Mouse (Mus musculus) adrenal gland, postnatal 4 days (tissue): Measurements from ENCODE around the gene Atad1. TPM values are rescaled to one million over a fixed set of nuclear protein-coding genes. Genes with fewer than 3 reads are reported as not detected.
A peak's percentile ranks its signal among the peaks of the same experiment; 100 is the strongest.
"Not testable (repeated sequence)": the region's sequence is repeated elsewhere in the genome, so short reads cannot be mapped to it uniquely, and the experiment has no call there.

Experiments
- DNase-seq, 2 experiments: peaks; one replicate each; pipeline ENCODE4 v3.0.0; 2021 to 2022; ENCODE audit warnings: low spot score in 2 of 2, mixed read lengths in 2 of 2
- total RNA-seq, 2 experiments: library from RNA; stranded (reverse); gene quantifications; 2 replicates each; pipeline ENCODE4 v1.2.3; 2021

The Atad1 gene
- total RNA-seq, 2 experiments from 2014 or later: 70.7 to 72.4 TPM

DNA sequence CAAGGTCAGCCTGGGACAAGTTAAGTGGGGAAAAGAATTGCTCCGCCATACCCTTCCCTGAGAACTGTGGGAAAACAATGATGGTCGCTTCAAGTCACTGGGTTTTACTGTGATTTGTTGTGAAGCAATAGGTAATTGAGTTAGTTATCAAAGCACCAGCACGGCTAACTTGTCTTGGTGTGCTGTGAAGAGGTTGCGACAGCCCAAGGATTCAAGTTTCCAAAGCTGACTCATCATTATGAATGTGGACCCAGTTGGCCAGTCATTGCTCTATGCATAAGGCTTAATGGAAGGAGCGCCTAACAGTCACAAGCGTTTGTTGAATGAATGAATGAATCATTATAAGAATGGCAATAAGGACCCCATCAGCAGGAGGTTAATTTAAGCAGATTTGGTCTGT lies 12.8 kb upstream of the Atad1 start:
- no peak for DNase-seq

DNA sequence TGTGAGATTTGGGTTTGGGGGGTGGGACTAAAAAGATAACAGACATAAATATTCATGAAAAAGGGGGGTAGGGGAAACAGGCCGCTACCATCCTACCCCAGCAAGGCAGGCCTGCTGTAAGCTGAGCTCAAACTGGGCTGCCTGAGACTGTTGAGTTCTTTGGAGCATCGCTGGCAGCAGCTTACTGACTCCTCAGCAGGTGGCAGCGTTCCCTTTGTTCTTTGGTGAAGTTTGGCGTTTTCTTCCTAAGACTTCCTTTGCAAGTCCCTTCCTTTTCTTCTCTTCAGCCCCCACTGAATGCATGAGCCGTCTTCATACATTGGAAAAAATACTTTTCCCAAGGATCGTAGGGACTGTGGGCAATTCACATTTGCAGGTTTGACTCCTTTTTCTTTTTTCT lies 9.8 kb upstream of the Atad1 start:
- DNase-seq: no peak

DNA sequence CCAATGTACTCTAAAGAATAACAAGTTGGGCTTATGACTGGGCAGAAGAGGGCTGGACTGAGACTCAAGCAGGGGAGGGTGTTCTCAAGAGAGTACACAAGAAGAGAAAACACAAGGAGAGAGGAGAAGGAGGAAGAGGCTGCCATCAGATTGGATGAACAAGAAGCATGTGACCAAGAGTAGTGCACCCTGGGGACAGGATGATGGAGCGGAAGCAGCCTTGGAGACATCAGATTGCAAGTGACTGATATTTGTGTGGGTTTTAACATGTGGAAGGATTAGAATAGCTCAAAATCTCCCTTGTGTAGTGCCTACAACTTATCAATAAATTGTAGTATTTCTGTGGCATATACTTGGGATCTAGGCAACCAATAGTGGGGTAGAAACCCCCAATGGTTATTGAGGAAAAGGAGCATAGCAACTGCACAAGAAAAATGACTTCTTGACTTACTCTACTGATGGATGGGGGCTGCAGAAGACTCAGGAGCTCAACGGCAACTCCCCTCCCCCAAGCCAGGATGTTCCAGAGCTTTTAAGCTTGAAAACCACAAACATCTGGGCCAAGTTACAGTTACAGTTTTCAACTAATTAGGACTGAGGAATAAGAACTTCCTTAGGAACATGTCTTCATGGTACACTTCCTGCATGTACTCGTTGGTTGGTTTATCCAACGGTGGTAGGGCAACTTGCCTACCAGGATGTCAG lies 1.2 kb upstream of the Atad1 start:
- DNase-seq: no peak

DNA sequence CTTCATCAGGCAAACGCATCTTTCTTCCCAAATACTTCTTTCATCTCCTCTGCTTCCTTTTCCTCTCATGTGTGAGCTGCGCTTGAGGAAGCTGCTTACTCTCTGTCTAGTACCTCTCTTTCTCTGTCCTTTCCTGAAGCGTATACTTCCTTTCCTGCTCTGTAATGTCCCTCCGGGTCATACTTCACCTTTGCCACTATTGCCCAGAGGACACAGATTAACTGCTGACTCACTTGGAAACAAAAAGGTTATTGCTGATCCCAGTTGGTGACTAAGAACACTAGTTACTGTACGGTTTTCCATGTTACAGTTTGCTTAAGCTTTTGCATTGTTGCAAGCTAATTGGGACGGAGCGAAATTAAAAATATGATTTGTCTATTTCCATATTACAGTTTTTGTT lies 1.7 kb downstream of the Atad1 start:
- DNase-seq: no peak

DNA sequence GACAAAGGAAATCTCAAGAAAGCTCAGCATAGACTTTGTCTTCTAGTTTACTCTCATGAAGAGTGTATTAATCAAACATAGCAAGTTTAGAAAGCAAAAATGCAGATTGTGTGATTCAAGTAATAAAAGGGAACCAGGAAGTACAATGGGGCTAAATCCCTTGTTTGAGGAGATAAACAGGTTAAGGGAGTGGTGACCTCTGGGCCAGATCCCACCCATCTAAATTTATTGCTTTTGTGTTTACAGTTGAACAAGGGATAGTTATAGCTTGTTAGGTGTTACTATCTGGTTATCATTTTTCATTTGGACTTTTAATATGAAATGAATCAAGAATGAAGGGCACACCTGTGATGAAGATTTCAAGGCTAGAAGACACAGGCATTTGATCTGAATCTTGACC lies 6.7 kb downstream of the Atad1 start:
- DNase-seq: no peak

DNA sequence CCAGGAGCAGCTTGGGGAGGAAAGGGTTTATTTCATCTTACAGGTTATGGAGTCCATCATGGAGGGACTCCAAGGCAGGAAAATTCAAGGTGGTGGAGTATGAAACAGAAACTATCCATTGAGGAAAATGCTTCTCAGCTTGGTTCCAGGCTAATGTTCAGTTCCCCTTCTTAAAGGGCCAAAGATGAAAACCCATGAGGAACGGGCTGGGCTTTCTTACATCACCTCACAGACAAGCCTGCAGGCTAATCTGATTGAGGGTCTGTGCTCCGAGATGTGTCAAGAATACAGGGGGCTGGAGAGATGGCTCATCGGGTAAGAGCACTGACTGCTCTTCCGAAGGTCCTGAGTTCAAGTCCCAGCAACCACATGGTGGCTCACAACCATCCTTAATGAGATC lies 9.8 kb downstream of the Atad1 start:
- DNase-seq: no peak

DNA sequence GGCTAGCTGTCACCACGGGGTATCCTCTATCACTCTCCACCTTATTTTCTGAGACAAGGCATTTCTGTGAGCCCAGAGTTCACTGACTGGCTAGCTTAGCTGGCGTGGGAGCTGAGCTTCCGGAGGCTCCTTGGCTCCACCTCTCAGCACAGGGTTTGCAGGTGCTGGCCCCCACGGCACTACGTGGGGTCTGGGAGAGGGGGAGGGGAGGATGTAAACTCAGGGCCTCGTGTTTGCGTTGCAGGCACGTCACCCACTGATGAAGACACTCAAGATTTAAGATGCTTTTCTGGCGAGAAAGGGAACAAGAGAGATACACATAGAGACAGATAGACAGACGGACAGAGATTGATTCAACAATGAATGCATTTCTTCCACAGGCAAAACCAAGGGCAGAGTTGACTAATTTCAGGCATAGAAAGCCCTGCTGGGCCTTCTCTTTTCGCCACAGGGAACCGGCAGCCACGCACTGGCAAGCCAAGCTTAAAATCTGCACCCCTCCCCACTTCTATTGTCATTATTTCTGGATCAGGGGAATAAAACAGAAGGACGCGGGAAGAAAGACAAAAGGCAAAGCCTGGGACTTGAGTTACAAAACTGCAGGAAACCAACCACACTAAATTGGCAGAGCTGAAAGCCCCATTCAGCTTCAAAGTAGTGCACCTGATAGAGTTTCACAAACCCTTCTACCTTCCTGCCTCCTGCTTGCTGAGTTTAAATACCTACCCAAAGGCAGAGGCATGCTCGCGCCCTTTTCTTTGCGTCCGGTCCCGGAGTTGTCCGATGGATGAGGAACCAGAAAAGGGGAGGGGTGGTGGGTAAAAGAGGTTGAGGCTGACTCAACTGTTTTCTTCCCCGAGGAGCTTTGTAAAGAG lies 12.9 kb downstream of the Atad1 start:
- DNase-seq: no peak

DNA sequence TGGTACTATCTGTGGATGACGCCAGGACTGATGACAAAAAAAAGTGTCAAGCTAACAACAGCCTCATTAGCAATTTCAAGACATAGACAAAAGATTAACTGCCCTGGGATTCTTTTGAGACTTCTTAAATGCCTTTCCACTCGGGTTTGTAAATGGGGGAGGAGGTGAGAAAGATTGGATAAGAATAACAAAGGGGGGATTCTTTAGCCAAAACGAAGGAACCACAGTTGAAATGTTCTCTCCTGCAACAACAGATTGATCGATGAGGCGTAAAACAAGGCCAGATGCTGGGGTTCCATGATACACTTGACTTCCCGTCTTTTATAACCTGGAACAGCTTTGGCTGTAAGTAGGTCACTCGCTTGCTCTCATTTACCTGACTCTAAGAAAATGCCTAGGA lies 15.8 kb downstream of the Atad1 start:
- DNase-seq: no peak

DNA sequence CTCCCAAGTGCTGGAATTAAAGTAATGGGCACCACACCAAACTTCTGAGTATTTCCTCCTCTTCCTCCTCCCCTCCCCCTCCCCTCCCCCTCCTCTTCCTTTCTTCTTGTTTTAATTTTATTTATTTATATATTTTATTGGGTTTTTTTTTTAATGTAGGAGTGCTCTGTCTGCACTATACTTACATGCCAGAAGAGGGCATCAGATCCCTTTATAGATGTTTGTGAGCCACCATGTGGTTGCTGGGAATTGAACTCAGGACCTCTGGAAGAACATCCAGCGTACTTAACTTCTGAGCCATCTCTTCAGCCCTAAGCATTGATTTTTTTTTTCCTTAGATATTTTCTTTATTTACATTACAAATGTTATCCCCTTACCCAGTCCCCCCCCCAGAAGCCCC lies 19.3 kb downstream of the Atad1 start:
- no peak for DNase-seq

DNA sequence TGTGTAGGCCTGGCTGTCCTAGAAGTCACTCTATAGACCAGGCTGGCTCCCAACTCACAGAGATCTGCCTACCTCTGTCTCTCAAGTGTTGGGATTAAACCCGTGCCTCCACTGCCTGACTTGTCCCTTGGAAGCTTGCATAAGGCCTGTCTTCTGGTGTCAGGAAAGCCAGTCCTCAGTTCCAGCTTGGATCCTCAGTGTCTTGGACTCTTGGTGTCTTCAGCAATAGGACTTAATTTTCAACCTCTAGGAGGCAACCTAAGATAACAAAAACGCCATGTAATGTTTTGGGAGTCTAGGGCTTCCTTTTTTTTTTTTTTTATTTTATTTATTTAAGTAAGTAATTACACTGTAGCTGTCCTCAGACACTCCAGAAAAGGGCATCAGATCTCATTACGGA lies 22.0 kb downstream of the Atad1 start:
- no peak for DNase-seq

DNA sequence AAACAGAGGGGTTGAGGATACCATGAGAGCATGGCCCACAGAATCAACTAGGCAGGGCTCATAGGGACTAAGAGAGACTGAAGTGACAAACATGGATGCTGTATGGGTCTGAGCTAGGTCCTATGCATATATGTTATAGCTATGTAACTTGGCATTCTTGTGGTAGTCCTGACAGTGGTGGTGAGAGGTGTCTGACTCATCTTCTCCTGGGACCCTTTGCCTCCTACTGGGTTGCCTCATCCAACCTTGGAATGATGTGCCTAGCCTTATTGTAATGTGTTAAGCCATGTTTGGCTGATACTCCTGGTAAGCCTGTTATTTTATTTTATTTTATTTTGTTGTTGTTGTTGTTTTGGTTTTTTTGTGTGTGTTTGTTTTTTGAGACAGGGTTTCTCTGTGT lies 23.9 kb downstream of the Atad1 start:
- no peak for DNase-seq

DNA sequence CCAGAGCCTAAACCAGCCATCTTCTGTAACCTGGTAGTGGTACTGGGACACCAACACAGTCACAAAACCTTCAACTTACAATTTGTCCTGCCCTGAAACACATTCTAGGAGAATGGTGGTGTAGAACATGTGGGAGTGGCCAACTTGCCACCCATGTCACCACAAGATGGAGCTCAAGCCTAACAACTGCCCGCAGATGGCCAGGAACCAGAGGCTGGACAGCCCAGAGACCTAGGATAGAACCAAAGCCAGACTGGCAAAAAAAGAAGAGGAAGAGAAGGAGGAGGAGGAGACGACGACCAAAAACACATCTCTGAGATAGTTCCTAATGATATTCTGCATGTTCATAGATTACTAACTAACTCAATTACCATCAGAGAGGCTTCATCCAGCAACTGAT lies 24.4 kb downstream of the Atad1 start:
- DNase-seq: peak; percentile 17 to 48

DNA sequence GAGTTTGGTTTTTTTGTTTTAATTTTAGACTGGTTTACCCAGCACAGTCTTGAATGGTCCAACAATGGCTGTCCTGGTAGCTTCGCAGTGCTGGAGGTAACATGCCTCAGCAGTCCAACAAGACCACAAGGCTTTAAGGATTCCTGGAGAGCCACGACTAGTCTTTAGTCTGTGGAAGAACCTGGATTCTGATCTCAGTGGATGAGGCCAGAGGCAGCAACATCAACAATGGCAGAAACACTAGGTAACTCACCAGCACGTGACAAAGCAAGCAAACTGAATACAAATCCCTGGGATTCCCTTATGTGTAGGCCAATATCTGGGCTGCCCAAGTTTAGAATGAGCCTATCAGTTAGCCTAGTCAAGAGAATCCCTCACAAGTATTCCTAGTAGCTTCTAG lies 26.1 kb downstream of the Atad1 start:
- DNase-seq: no peak

DNA sequence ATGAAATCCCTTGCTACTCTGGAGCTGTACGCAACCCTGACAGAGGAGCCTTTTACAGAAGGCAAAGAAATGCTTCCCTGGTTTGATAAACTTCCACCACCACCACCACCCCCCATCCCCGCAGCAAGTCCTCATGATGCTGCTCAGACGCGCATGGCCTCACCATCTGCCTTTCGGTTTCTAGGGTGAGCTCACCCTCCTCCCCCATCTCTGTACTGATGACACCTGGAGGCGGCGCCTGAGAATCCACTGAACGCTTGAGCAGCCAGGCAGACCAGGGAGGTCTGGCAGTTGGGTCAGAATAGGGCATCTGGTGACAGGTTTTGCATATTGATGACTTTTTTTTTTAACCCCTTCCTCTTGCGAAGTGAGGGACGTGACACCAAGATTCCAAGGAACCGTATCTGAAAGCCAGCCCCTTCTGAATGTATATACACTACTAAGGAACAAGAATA lies 27.0 kb downstream of the Atad1 start:
- DNase-seq: peak; percentile 13 to 49

DNA sequence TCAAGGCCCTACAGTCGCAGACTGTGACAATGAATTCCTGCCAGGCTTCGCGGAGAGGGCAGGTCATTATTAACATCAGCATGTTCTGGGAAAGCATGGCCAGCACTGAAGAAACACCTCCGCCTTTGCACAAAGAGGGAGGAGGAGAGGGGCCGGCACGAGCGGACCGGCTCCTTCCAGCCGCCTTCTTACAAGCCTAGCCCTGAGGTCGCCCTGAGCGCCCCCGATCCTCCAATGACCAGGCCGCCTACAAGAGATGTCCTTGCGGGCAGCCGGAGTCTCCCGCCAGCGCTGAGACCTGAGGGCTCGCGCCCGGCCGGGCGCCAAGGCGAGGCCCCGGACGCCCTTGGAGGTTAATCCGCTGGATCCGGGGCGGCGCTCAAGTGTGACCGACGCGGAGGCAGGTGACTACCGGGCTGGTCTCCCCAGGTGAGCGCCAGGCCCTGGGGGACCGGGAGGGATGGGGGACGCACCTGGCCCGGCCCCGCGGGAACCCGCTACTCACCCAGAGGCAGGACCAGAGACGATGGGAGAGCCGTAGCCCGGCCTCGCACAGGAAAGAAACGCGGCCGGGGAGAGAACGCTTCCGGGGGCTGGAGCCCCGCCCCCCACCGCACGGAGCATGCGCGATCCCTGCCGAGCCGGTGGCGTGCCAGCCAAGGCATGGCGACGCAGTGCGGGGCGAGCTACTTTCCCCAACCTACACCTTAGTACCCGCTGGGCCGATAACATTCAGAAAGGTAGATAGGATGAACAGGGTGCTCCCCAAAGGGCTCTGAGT lies 27.6 kb downstream of the Atad1 start:
- DNase-seq: peak; percentile 89 to 90

DNA sequence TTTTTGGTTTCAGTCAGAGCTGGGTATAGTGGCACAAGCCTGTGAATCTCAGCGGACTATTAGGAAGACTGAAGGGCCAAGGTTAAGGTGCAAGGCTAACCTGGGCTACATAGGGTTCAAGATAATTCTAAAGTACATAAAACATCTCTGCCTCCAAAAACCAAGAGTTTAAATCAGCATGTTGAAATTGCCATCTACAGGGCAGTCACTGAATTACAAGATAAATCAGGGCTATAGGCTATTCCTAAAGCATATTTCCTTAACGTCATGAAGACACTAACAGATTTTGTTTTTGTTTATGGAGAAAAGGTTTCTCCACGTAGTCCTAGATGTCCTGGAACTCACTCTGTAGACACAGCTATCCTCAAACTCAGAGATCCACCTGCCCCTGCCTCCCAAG lies 29.3 kb downstream of the Atad1 start:
- no peak for DNase-seq

DNA sequence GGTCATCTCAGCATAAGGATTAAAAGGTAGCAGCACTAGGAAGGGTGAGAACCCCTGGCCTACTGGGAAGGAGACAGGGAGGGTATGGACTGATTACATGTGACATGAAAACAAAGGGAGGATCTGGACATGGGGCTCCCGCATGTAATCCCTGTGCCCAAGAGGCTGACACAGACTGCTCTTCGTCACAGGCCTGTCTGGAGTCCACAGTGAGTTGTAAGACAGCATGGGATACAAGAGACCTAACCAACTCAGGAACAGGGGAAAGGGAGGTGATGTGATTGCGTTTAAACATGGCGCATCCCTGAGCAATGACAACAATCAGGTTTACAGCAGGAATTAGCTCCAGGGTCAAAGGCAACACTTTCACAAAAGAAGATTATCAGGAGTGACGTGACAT lies 30.6 kb downstream of the Atad1 start:
- DNase-seq: no peak

DNA sequence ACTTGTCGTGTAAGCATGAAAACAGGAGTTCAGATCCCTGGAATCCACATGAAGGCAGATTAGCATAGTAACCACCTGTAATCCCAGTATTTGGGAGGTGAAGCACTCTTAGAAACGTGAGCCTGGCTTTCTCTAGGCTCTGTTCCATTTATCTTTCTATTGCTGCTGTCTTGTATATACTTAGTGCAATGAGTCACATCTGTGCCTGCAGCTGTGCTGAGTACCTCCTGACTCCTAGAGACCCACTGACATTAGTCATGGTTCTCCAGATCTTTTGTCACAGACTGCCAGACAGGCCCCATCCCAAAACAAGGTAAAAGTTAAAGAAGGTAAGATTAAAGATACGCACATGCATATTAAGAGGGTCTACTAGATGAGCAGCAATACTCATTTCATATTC lies 37.4 kb downstream of the Atad1 start:
- no peak for DNase-seq

DNA sequence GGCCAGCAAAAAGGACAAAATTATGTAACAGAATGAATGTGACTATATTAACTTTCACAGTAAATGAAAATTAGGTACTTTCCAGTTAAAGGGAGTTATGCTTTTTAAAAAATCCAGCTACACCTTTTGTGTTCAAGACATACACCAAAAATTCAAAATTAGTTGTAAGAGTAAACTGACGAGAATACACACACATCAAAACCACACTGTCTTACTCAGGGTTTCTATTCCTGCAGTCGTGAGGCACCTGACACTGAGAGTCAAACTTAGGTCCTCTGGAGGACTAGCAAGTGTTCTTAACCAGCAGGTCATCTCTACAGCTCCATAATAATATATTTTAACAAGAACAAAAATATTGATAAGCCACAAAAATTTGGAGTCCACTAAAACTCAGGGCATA lies 42.9 kb downstream of the Atad1 start:
- DNase-seq: no peak

DNA sequence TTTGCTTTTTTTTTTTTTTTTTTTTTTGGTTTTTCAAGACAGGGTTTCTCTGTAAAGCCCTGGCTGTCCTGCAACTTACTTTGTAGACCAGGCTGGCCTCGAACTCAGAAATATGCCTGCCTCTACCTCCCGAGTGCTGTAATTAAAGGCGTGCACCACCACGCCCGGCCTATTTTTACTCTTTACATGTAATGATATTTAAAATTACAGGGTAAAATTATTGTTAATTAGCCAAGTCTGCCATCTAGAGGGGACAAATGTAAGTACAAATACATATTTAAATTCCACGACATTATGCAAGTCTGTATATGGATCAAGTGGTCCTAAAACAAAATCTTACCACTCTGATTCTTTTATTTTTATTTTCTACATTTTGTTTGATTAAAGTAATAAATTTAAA lies 49.9 kb downstream of the Atad1 start:
- no peak for DNase-seq

DNA sequence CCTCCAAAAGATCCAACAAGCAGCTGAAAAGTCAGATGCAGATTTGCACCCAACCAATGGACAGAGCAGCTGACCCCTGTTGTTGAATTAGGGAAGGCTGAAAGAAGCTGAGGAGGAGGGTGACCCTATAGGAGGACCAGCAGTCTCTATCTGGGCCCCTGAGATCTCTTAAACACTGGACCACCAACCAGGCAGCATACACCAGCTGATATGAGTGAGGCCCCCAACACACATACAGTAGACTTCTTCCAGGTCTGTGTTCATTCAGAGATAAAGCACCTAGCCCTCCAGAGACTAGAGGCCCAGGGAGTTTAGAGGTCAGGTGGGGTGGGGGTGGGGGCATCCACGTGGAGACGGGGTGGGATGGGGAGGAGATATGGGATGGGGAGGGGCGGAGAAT lies 51.4 kb downstream of the Atad1 start:
- not testable (repeated sequence) for DNase-seq

DNA sequence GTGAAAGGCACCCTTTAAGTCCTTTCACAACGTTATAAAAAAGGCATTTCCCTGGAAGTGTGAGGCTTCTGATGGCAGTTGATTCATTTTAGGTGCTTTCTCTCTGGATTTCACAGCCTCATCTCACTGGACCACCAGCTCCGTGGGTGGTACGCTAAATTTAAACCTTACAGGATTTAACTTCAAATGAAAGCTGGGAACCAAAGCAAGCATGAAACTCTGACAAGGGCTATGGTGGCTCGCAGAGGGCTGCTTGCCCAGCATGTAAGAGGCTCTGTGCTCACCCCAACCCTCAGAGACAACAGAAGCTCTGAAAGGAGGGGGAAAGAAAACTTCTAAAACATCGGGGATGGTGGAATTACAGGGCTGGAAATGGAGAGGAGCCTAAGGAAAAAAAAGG lies 51.9 kb downstream of the Atad1 start:
- no peak for DNase-seq
